Mouse (Mus musculus): Measurements from ENCODE around the gene Ptger1. TPM values are rescaled to one million over a fixed set of nuclear protein-coding genes. Genes with fewer than 3 reads are reported as not detected.

Ptger1 gene
- total and polyA plus RNA-seq, 2 experiments from 2014 or later, result 0.20 TPM; not detected in 1

- H3K4me2 ChIP-seq (ENCODE audit: low read depth, low read length), result no peak overlapping the region
- 0 out of 2 replicates have a peak overlapping the region, but pooled peaks have one; percentile 3 for H3K27ac ChIP-seq (ENCODE audit: low read depth)
- TF ChIP-seq EP300 (IDR thresholded peaks at IDR 0.05; ENCODE audit: low read depth) (no peak), CTCF (IDR thresholded peaks at IDR 0.05; ENCODE audit: low read depth) (no peak)
- WGBS, result 60% methylated on average over 13 of the region's 13 CpGs
- H3K9me3 ChIP-seq (replicated peaks; ENCODE audit: control insufficient read depth, low read length), result no peaks in the 10 kb centered on the region
- no peak for ATAC-seq (ENCODE audit: insufficient read depth, low read depth)
- H3K4me3 ChIP-seq (ENCODE audit: low read depth, low read length), result no peak overlapping the region
- H3K9ac ChIP-seq (replicated peaks; ENCODE audit: low read depth, low read length), result no peak overlapping the region
- H3K27me3 ChIP-seq (ENCODE audit: control insufficient read depth, insufficient read depth, low read length), result no peaks in the 10 kb centered on the region
- peaks cover 25% of the 10 kb centered on the region for H3K4me1 ChIP-seq (ENCODE audit: control insufficient read depth, insufficient read depth)
- peak; percentile 23 for DNase-seq (ENCODE audit: low spot score)
- H3K36me3 ChIP-seq (replicated peaks; ENCODE audit: control insufficient read depth, insufficient read depth, low read length), result peaks cover 4% of the 10 kb centered on the region; the same call in 1 of the 2 replicates
Measured at GRCm38 (mm10) chr8:83656484-83657246, 9.8 kb upstream of the Ptger1 start.

DNA sequence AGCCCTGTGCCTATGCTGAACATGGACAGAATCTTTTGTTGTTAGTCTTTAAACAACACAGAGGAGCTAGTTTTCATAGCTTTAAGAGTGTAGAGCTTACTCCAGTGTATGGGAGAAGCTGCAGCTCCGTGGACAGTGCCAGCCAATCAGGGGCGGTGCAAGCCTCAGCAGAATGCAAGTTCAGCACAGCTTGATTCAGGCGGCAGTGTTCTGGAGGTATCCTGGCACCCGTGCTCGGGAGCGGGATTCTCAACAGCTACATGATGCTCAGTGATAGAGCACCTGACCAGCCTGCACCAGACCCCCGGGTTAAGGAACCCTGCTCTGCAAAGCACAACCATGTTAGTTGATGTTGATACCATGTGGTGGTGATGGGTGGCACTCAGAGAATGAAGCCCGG is 5.9 kb upstream of the Ptger1 start:
- 17% methylated on average over 8 of the region's 8 CpGs for WGBS
- H3K27ac ChIP-seq (ENCODE audit: low read depth), result no peak overlapping the region
- H3K4me1 ChIP-seq (ENCODE audit: control insufficient read depth, insufficient read depth), result peaks cover 22% of the 10 kb centered on the region
- H3K9ac ChIP-seq (replicated peaks; ENCODE audit: low read depth, low read length), result no peak overlapping the region
- no peaks in the 10 kb centered on the region for H3K9me3 ChIP-seq (replicated peaks; ENCODE audit: control insufficient read depth, low read length)
- DNase-seq (ENCODE audit: low spot score) (no peak), ATAC-seq (ENCODE audit: insufficient read depth, low read depth) (no peak)
- no peak overlapping the region for H3K4me3 ChIP-seq (ENCODE audit: low read depth, low read length)
- H3K36me3 ChIP-seq (replicated peaks; ENCODE audit: control insufficient read depth, insufficient read depth, low read length), result peaks cover 7% of the 10 kb centered on the region
- TF ChIP-seq CTCF (IDR thresholded peaks at IDR 0.05; ENCODE audit: low read depth) (no peak), EP300 (IDR thresholded peaks at IDR 0.05; ENCODE audit: low read depth) (no peak)
- no peaks in the 10 kb centered on the region for H3K27me3 ChIP-seq (ENCODE audit: control insufficient read depth, insufficient read depth, low read length)
- 0 out of 2 replicates have a peak overlapping the region, but pooled peaks have one; percentile 41 for H3K4me2 ChIP-seq (ENCODE audit: low read depth, low read length)

DNA sequence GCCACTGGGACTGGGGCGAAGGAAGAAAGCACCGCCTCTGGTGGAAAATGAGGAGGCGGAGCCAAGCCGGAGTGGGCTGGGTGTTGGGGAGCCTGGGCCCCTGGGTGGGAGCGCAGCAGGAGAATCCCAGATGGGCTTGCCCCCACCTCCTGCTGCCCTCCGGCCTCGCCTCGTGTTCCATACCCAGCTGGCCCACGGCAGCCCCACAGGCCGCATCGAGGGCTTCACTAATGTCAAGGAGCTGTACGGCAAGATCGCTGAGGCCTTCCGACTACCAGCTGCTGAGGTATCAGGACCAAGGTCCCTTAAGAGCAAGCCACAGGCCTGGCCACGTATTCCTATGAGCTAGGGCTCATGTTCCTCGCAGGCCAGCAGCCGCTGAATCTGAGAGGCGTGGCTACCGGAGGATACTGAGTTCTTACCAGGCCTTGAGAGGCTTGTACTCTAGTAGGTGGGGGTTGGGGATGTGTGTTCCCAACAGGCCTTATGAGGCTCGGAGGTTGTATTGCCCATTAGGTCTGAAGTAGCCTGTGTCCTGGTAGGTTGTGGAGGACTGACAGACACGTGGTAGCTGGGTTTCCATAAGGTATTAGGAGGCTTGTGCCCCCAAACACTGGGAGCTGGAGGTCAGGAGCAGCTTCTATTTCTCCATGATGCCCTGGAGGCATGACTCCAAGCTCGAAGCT is 5.3 kb upstream of the Ptger1 start:
- H3K36me3 ChIP-seq (replicated peaks; ENCODE audit: control insufficient read depth, insufficient read depth, low read length), result peaks cover 7% of the 10 kb centered on the region
- no peak for TF ChIP-seq CTCF (IDR thresholded peaks at IDR 0.05; ENCODE audit: low read depth)
- no peak for TF ChIP-seq EP300 (IDR thresholded peaks at IDR 0.05; ENCODE audit: low read depth)
- H3K4me1 ChIP-seq (ENCODE audit: control insufficient read depth, insufficient read depth), result peaks cover 22% of the 10 kb centered on the region
- ATAC-seq (ENCODE audit: insufficient read depth, low read depth) (no peak; the same call in 1 of the 2 replicates), DNase-seq (ENCODE audit: low spot score) (no peak)
- H3K27me3 ChIP-seq (ENCODE audit: control insufficient read depth, insufficient read depth, low read length), result no peaks in the 10 kb centered on the region
- H3K9me3 ChIP-seq (replicated peaks; ENCODE audit: control insufficient read depth, low read length), result no peaks in the 10 kb centered on the region
- peak overlapping the region; percentile 41 for H3K4me2 ChIP-seq (ENCODE audit: low read depth, low read length)
- 20% methylated on average over 22 of the region's 22 CpGs for WGBS
- peak overlapping the region; percentile 37; the same call in 1 of the 2 replicates for H3K27ac ChIP-seq (ENCODE audit: low read depth)
- no peak overlapping the region; the same call in 1 of the 2 replicates for H3K4me3 ChIP-seq (ENCODE audit: low read depth, low read length)
- H3K9ac ChIP-seq (replicated peaks; ENCODE audit: low read depth, low read length), result peak overlapping the region; percentile 12; the same call in 1 of the 2 replicates

DNA sequence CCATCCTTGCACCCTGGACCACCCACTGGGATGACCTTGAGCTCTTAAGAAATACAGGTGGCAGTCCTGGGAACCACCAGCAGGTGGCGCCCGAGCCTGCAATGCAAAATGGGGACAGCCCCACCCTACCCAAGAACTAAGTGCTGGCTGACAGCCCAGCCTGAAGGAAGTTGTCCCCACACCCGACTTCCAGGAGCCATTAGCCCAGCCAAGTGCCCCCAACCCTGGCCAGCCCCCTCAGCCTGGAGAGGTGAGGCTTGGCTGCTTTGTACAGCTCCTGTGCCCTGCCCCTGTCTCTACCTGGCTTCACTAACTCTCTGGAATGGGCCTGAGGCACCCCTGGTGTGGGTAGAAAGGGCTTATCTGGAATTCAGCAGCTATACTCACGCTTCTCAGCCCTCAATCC is 4.1 kb upstream of the Ptger1 start:
- peak overlapping the region; percentile 18 for H3K4me2 ChIP-seq (ENCODE audit: low read depth, low read length)
- ATAC-seq (ENCODE audit: insufficient read depth, low read depth), result peak; percentile 67
- H3K36me3 ChIP-seq (replicated peaks; ENCODE audit: control insufficient read depth, insufficient read depth, low read length), result peaks cover 7% of the 10 kb centered on the region
- H3K9ac ChIP-seq (replicated peaks; ENCODE audit: low read depth, low read length), result no peak overlapping the region
- WGBS, result 6% methylated on average over 4 of the region's 4 CpGs
- peak; percentile 88 for DNase-seq (ENCODE audit: low spot score)
- TF ChIP-seq CTCF (IDR thresholded peaks at IDR 0.05; ENCODE audit: low read depth) (peak; percentile 91), EP300 (IDR thresholded peaks at IDR 0.05; ENCODE audit: low read depth) (0 out of 2 replicates have a peak, but pooled peaks have one; percentile 37)
- peaks cover 30% of the 10 kb centered on the region for H3K4me1 ChIP-seq (ENCODE audit: control insufficient read depth, insufficient read depth)
- H3K9me3 ChIP-seq (replicated peaks; ENCODE audit: control insufficient read depth, low read length), result no peaks in the 10 kb centered on the region
- H3K27ac ChIP-seq (ENCODE audit: low read depth), result no peak overlapping the region
- peaks cover 5% of the 10 kb centered on the region; the same call in 1 of the 2 replicates for H3K27me3 ChIP-seq (ENCODE audit: control insufficient read depth, insufficient read depth, low read length)
- H3K4me3 ChIP-seq (ENCODE audit: low read depth, low read length), result no peak overlapping the region

DNA sequence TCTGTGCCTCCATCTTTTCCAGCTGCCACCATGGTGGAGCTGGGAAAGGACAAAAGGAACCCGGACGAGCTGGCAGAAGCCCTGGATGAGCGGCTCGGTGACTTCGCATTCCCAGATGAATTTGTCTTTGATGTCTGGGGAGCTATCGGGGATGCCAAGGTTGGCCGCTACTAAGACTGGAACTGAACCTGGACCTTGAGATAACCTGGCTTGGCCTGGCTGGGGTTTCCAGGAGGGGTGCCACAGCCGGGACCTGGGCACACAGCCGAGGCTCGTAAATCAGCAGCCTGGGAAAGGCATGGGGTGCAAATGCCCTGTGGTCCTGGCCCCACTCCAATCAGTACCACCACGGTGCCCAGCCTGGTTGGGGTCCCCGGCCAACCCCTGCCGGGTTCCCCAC is 2.4 kb upstream of the Ptger1 start:
- WGBS, result 88% methylated on average over 13 of the region's 13 CpGs
- Histone ChIP-seq H3K4me1 (ENCODE audit: control insufficient read depth, insufficient read depth) (peaks cover 41% of the 10 kb centered on the region), H3K9ac (replicated peaks; ENCODE audit: low read depth, low read length) (no peak overlapping the region), H3K9me3 (replicated peaks; ENCODE audit: control insufficient read depth, low read length) (no peaks in the 10 kb centered on the region), H3K4me3 (ENCODE audit: low read depth, low read length) (no peak overlapping the region), H3K27ac (ENCODE audit: low read depth) (no peak overlapping the region), H3K36me3 (replicated peaks; ENCODE audit: control insufficient read depth, insufficient read depth, low read length) (peaks cover 4% of the 10 kb centered on the region), H3K4me2 (ENCODE audit: low read depth, low read length) (no peak overlapping the region), H3K27me3 (ENCODE audit: control insufficient read depth, insufficient read depth, low read length) (peaks cover 6% of the 10 kb centered on the region; the same call in 1 of the 2 replicates)
- TF ChIP-seq EP300 (IDR thresholded peaks at IDR 0.05; ENCODE audit: low read depth), result no peak
- TF ChIP-seq CTCF (IDR thresholded peaks at IDR 0.05; ENCODE audit: low read depth), result no peak
- no peak for DNase-seq (ENCODE audit: low spot score)
- ATAC-seq (ENCODE audit: insufficient read depth, low read depth), result no peak
